Mouse (Mus musculus): ENCODE data around the gene Fmo5. TPM values are rescaled to one million over a fixed set of nuclear protein-coding genes. Genes with fewer than 3 reads are reported as not detected.
A peak's percentile ranks its signal among the peaks of the same experiment; 100 is the strongest.

Fmo5 gene
- polyA plus RNA-seq (2015; fragmentation: Nextera tagmentation; extraction: Ambion mirVana), result 67.6 and 82.4 TPM in 2 replicates

DNA sequence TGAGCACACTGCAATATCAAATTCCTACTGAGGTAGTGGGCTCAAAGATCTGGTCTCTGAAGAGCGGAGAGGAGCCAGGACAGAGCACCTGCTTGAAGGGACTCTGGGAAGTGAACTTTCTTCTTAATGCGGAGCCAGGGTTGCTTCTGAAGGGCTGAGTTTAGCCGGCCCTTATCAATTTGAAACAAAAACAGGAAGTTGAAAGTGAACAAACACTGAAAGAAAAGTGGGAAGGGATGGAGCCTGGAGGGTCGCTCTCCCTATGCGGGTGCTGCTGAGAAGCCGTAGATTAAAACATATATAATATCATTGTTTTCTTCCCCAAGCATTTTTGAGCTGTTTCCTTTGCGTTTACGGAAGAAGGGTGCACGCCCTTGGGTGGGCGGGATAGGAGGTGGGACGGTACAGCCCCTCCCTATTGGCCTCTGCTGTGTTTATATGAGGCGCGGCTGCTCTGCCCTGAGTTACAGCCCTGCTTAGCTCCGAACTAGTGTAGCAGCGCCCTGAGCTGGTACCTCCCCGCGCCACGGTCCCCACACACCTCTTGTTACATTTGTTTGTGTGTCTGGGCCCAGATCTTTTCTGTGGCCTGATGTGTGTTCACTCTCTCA is at the start of gene Fmo5:
Gene Fmo5 (plus strand): TSS at position 414 of the 611 bp plus-strand sequence.
- 2% methylated on average over 18 of the region's 18 CpGs for WGBS (ENCODE audit: insufficient replicate concordance)
- Histone ChIP-seq H3K9me3 (ENCODE audit: low read length) (no peaks in the 10 kb centered on the region), H3K4me2 (ENCODE audit: low read depth, low read length) (peak within 1 kb of the TSS; percentile 76), H3K4me3 (ENCODE audit: low read depth, low read length) (peak within 1 kb of the TSS; percentile 53), H3K9ac (replicated peaks) (peak within 1 kb of the TSS; percentile 57), H3K27me3 (ENCODE audit: insufficient read depth, low read length) (no peaks in the 10 kb centered on the region), H3K4me1 (ENCODE audit: insufficient read depth) (peaks cover 21% of the 10 kb centered on the region), H3K36me3 (replicated peaks; ENCODE audit: insufficient read depth, low read length) (no peaks in the 10 kb centered on the region), H3K27ac (ENCODE audit: low read depth) (peak within 1 kb of the TSS; percentile 91)
- TF ChIP-seq CTCF (IDR thresholded peaks at IDR 0.05; ENCODE audit: low read depth), result no peak
- peak; percentile 52; the same call in 1 of the 2 replicates for TF ChIP-seq EP300 (IDR thresholded peaks at IDR 0.05; ENCODE audit: low read depth)
- DNase-seq (peak; percentile 84), ATAC-seq (peak; percentile 92)

DNA sequence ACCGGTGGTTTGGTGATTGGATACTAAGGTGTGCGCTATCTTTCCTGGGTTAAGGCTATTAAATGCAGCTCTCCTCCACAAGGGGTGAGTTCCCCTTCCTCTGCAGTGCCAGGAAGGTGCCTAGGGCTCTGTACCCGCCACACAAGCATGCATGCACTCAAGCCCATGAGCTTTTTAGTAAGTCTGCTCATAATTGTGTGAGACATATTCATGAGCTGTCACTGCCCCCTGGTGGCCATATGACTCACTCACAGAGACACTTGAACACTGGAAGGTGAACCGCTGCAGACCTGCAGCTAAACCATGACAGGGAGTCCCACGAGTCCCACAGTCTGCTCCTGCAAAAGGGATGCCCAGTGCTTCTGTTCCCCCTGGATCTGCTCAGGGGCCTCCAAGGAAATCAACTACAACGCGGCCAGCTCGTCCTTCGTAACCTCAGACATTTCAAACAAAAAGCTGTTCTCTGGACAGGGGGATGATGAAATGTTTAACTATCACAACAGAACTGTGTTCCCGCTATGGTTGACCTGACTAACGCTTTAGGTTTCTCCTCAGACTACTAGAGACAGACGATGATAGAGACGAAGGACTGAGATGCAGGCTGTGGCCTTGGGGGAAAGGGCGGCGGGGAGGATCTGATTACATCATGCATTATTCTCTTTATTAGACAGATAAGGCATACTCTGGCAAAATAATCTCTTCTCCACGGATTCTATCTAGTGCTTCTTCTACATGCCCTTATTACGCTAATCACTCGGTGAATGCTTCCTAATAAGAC is 43.0 kb upstream of the Fmo5 start:
- Histone ChIP-seq H3K27me3 (ENCODE audit: insufficient read depth, low read length) (no peaks in the 10 kb centered on the region), H3K4me2 (ENCODE audit: low read depth, low read length) (peak overlapping the region; percentile 59), H3K27ac (ENCODE audit: low read depth) (no peak overlapping the region), H3K4me3 (ENCODE audit: low read depth, low read length) (peak overlapping the region; percentile 17; the same call in 1 of the 2 replicates), H3K36me3 (replicated peaks; ENCODE audit: insufficient read depth, low read length) (peaks cover 37% of the 10 kb centered on the region), H3K4me1 (ENCODE audit: insufficient read depth) (no peaks in the 10 kb centered on the region), H3K9me3 (ENCODE audit: low read length) (no peaks in the 10 kb centered on the region), H3K9ac (replicated peaks) (no peak overlapping the region)
- DNase-seq, result peak; percentile 80
- TF ChIP-seq CTCF (IDR thresholded peaks at IDR 0.05; ENCODE audit: low read depth) (peak; percentile 87), EP300 (IDR thresholded peaks at IDR 0.05; ENCODE audit: low read depth) (no peak)
- ATAC-seq, result peak; percentile 72
- WGBS (ENCODE audit: insufficient replicate concordance), result 58% methylated on average over 18 of the region's 18 CpGs

DNA sequence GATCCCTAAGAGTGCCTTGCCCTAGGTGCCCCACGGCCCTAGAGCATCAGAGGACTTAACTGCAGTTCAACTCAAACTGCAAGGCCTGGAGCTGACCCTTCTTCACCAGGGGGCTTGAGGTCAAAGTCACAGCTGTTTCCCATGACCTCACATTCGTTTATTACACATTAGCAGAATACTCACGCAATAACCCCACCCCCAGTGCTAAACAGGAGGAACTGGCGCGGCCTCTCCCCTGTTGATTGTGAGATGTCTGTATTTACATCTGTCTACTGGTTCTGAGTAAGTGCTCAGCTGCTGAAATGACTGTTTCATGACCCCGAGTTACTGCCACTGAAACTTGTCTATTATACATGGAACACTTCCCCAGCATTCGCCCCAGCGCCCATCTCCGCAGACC is 40.9 kb upstream of the Fmo5 start:
- Histone ChIP-seq H3K9ac (replicated peaks) (no peak overlapping the region), H3K4me3 (ENCODE audit: low read depth, low read length) (no peak overlapping the region), H3K27ac (ENCODE audit: low read depth) (no peak overlapping the region), H3K9me3 (ENCODE audit: low read length) (no peaks in the 10 kb centered on the region), H3K4me1 (ENCODE audit: insufficient read depth) (no peaks in the 10 kb centered on the region), H3K4me2 (ENCODE audit: low read depth, low read length) (no peak overlapping the region), H3K27me3 (ENCODE audit: insufficient read depth, low read length) (no peaks in the 10 kb centered on the region), H3K36me3 (replicated peaks; ENCODE audit: insufficient read depth, low read length) (peaks cover 25% of the 10 kb centered on the region)
- ATAC-seq (no peak), DNase-seq (no peak)
- WGBS (ENCODE audit: insufficient replicate concordance), result 76% methylated on average over 9 of the region's 9 CpGs
- TF ChIP-seq CTCF (IDR thresholded peaks at IDR 0.05; ENCODE audit: low read depth) (no peak), EP300 (IDR thresholded peaks at IDR 0.05; ENCODE audit: low read depth) (no peak)

- no peak for ATAC-seq
- Histone ChIP-seq H3K4me3 (ENCODE audit: low read depth, low read length) (no peak overlapping the region), H3K27ac (ENCODE audit: low read depth) (no peak overlapping the region), H3K9me3 (ENCODE audit: low read length) (no peaks in the 10 kb centered on the region), H3K4me1 (ENCODE audit: insufficient read depth) (no peaks in the 10 kb centered on the region), H3K27me3 (ENCODE audit: insufficient read depth, low read length) (no peaks in the 10 kb centered on the region), H3K36me3 (replicated peaks; ENCODE audit: insufficient read depth, low read length) (peaks cover 15% of the 10 kb centered on the region; the same call in 1 of the 2 replicates), H3K4me2 (ENCODE audit: low read depth, low read length) (no peak overlapping the region), H3K9ac (replicated peaks) (no peak overlapping the region)
- 85% methylated on average over 8 of the region's 8 CpGs for WGBS (ENCODE audit: insufficient replicate concordance)
- no peak for TF ChIP-seq CTCF (IDR thresholded peaks at IDR 0.05; ENCODE audit: low read depth)
- TF ChIP-seq EP300 (IDR thresholded peaks at IDR 0.05; ENCODE audit: low read depth), result no peak
- no peak for DNase-seq
Measured at GRCm38 (mm10) chr3:97590699-97591098, 37.9 kb upstream of the Fmo5 start.

GRCm38 (mm10) chr3:97593089-97593488 is 35.5 kb upstream of the Fmo5 start:
- Histone ChIP-seq H3K4me3 (ENCODE audit: low read depth, low read length) (no peak overlapping the region), H3K36me3 (replicated peaks; ENCODE audit: insufficient read depth, low read length) (peaks cover 8% of the 10 kb centered on the region; the same call in 1 of the 2 replicates), H3K27me3 (ENCODE audit: insufficient read depth, low read length) (no peaks in the 10 kb centered on the region), H3K4me2 (ENCODE audit: low read depth, low read length) (no peak overlapping the region), H3K9ac (replicated peaks) (no peak overlapping the region), H3K27ac (ENCODE audit: low read depth) (no peak overlapping the region), H3K4me1 (ENCODE audit: insufficient read depth) (peaks cover 3% of the 10 kb centered on the region; the same call in 1 of the 2 replicates), H3K9me3 (ENCODE audit: low read length) (no peaks in the 10 kb centered on the region)
- WGBS (ENCODE audit: insufficient replicate concordance), result 86% methylated on average over 5 of the region's 5 CpGs
- ATAC-seq (no peak), DNase-seq (no peak)
- TF ChIP-seq EP300 (IDR thresholded peaks at IDR 0.05; ENCODE audit: low read depth), result no peak
- no peak for TF ChIP-seq CTCF (IDR thresholded peaks at IDR 0.05; ENCODE audit: low read depth)

DNA sequence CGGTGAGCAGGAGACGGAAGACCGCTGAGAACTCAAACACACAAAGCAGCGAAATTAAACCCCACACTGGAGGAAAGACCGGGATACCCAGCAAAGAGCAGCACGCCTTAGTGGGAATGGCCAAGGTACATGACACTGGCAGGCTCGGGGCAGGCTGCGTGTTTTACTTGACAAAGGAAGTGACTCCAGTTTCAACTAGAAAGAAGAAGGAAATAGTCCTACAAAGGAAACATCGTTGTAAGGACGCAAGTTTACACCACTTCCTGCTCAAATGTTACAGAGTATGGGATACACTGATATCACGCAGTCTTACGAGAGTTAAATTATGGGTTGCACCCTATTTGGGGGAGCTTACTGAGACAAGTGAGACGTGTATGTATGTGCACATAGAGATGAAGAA is 34.5 kb upstream of the Fmo5 start:
- Histone ChIP-seq H3K9me3 (ENCODE audit: low read length) (no peaks in the 10 kb centered on the region), H3K9ac (replicated peaks) (no peak overlapping the region), H3K4me2 (ENCODE audit: low read depth, low read length) (no peak overlapping the region), H3K36me3 (replicated peaks; ENCODE audit: insufficient read depth, low read length) (peaks cover 6% of the 10 kb centered on the region; the same call in 1 of the 2 replicates), H3K27ac (ENCODE audit: low read depth) (no peak overlapping the region), H3K4me3 (ENCODE audit: low read depth, low read length) (no peak overlapping the region), H3K27me3 (ENCODE audit: insufficient read depth, low read length) (no peaks in the 10 kb centered on the region), H3K4me1 (ENCODE audit: insufficient read depth) (peaks cover 4% of the 10 kb centered on the region; the same call in 1 of the 2 replicates)
- DNase-seq (no peak), ATAC-seq (no peak)
- 67% methylated on average over 13 of the region's 13 CpGs for WGBS (ENCODE audit: insufficient replicate concordance)
- no peak for TF ChIP-seq EP300 (IDR thresholded peaks at IDR 0.05; ENCODE audit: low read depth)
- no peak for TF ChIP-seq CTCF (IDR thresholded peaks at IDR 0.05; ENCODE audit: low read depth)

Measured in liver, postnatal 0 days (tissue).